Mouse (Mus musculus): ENCODE results near the gene Ccdc63. TPM values are rescaled to one million over a fixed set of nuclear protein-coding genes. Genes with fewer than 3 reads are reported as not detected.
"Not testable (repeated sequence)": the region's sequence is repeated elsewhere in the genome, so short reads cannot be mapped to it uniquely, and the experiment has no call there.

Gene Ccdc63
- polyA plus RNA-seq, 1 experiment: not detected

- 45% methylated on average over 15 of the region's 15 CpGs for WGBS
- H3K4me1 ChIP-seq (ENCODE audit: control insufficient read depth, insufficient read depth, low read length): peaks cover 25% of the 10 kb centered on the region
- no peak for TF ChIP-seq CTCF (IDR thresholded peaks at IDR 0.05; ENCODE audit: insufficient read depth, low read depth, low read length)
- no peak for TF ChIP-seq POLR2A (IDR thresholded peaks at IDR 0.05; ENCODE audit: insufficient read depth, low read depth, low read length)
- H3K4me3 ChIP-seq (ENCODE audit: insufficient read depth, low read depth, low read length): no peak overlapping the region
- peak overlapping the region; percentile 47; the same call in 1 of the 2 replicates for H3K27ac ChIP-seq (ENCODE audit: insufficient read depth, low read depth, low read length)
Observed at GRCm38 (mm10) chr5:122143543-122143942, 2.9 kb upstream of the Ccdc63 start.

- TF ChIP-seq POLR2A (IDR thresholded peaks at IDR 0.05; ENCODE audit: insufficient read depth, low read depth, low read length) (no peak), CTCF (IDR thresholded peaks at IDR 0.05; ENCODE audit: insufficient read depth, low read depth, low read length) (peak; percentile 47; the same call in 1 of the 2 replicates)
- H3K27ac ChIP-seq (ENCODE audit: insufficient read depth, low read depth, low read length): no peak overlapping the region
- peaks cover 25% of the 10 kb centered on the region for H3K4me1 ChIP-seq (ENCODE audit: control insufficient read depth, insufficient read depth, low read length)
- 60% methylated on average over 8 of the region's 8 CpGs for WGBS
- H3K4me3 ChIP-seq (ENCODE audit: insufficient read depth, low read depth, low read length): no peak overlapping the region
Observed at GRCm38 (mm10) chr5:122142230-122142992, 1.8 kb upstream of the Ccdc63 start.

GRCm38 (mm10) chr5:122139771-122140170 lies 852 bp downstream of the Ccdc63 start:
- 53% methylated on average over 2 of the region's 2 CpGs for WGBS
- H3K27ac ChIP-seq (ENCODE audit: insufficient read depth, low read depth, low read length); H3K4me1 ChIP-seq (ENCODE audit: control insufficient read depth, insufficient read depth, low read length); H3K4me3 ChIP-seq (ENCODE audit: insufficient read depth, low read depth, low read length): not testable (repeated sequence)

GRCm38 (mm10) chr5:122138856-122139255 lies 1.8 kb downstream of the Ccdc63 start:
- TF ChIP-seq CTCF (IDR thresholded peaks at IDR 0.05; ENCODE audit: insufficient read depth, low read depth, low read length): no peak
- no peak for TF ChIP-seq POLR2A (IDR thresholded peaks at IDR 0.05; ENCODE audit: insufficient read depth, low read depth, low read length)
- no peak overlapping the region for H3K27ac ChIP-seq (ENCODE audit: insufficient read depth, low read depth, low read length)
- H3K4me1 ChIP-seq (ENCODE audit: control insufficient read depth, insufficient read depth, low read length): peaks cover 6% of the 10 kb centered on the region
- 89% methylated on average over 15 of the region's 15 CpGs for WGBS
- no peak overlapping the region for H3K4me3 ChIP-seq (ENCODE audit: insufficient read depth, low read depth, low read length)

GRCm38 (mm10) chr5:122136508-122137408 lies 3.9 kb downstream of the Ccdc63 start:
- no peak overlapping the region for H3K27ac ChIP-seq (ENCODE audit: insufficient read depth, low read depth, low read length)
- no peak overlapping the region for H3K4me3 ChIP-seq (ENCODE audit: insufficient read depth, low read depth, low read length)
- TF ChIP-seq POLR2A (IDR thresholded peaks at IDR 0.05; ENCODE audit: insufficient read depth, low read depth, low read length) (no peak), CTCF (IDR thresholded peaks at IDR 0.05; ENCODE audit: insufficient read depth, low read depth, low read length) (no peak)
- H3K4me1 ChIP-seq (ENCODE audit: control insufficient read depth, insufficient read depth, low read length): peaks cover 9% of the 10 kb centered on the region
- 88% methylated on average over 14 of the region's 14 CpGs for WGBS

GRCm38 (mm10) chr5:122135290-122135882 lies 5.2 kb downstream of the Ccdc63 start:
- WGBS: 81% methylated on average over 3 of the region's 3 CpGs
- Histone ChIP-seq H3K4me3 (ENCODE audit: insufficient read depth, low read depth, low read length) (no peak overlapping the region), H3K4me1 (ENCODE audit: control insufficient read depth, insufficient read depth, low read length) (peaks cover 18% of the 10 kb centered on the region), H3K27ac (ENCODE audit: insufficient read depth, low read depth, low read length) (no peak overlapping the region)
- TF ChIP-seq POLR2A (IDR thresholded peaks at IDR 0.05; ENCODE audit: insufficient read depth, low read depth, low read length): no peak
- TF ChIP-seq CTCF (IDR thresholded peaks at IDR 0.05; ENCODE audit: insufficient read depth, low read depth, low read length): no peak

GRCm38 (mm10) chr5:122134395-122135289 lies 6.0 kb downstream of the Ccdc63 start:
- WGBS: 95% methylated on average over 14 of the region's 14 CpGs
- Histone ChIP-seq H3K27ac (ENCODE audit: insufficient read depth, low read depth, low read length) (no peak overlapping the region), H3K4me1 (ENCODE audit: control insufficient read depth, insufficient read depth, low read length) (peaks cover 20% of the 10 kb centered on the region), H3K4me3 (ENCODE audit: insufficient read depth, low read depth, low read length) (no peak overlapping the region)
- TF ChIP-seq CTCF (IDR thresholded peaks at IDR 0.05; ENCODE audit: insufficient read depth, low read depth, low read length) (no peak), POLR2A (IDR thresholded peaks at IDR 0.05; ENCODE audit: insufficient read depth, low read depth, low read length) (no peak)

- Histone ChIP-seq H3K4me3 (ENCODE audit: insufficient read depth, low read depth, low read length) (no peak overlapping the region), H3K27ac (ENCODE audit: insufficient read depth, low read depth, low read length) (no peak overlapping the region), H3K4me1 (ENCODE audit: control insufficient read depth, insufficient read depth, low read length) (peaks cover 26% of the 10 kb centered on the region)
- 87% methylated on average over 9 of the region's 9 CpGs for WGBS
- TF ChIP-seq POLR2A (IDR thresholded peaks at IDR 0.05; ENCODE audit: insufficient read depth, low read depth, low read length): no peak
- TF ChIP-seq CTCF (IDR thresholded peaks at IDR 0.05; ENCODE audit: insufficient read depth, low read depth, low read length): no peak
Observed at GRCm38 (mm10) chr5:122133050-122133389, 7.6 kb downstream of the Ccdc63 start.

All from olfactory bulb, adult 2 months (tissue).